Mouse (Mus musculus): Measurements from ENCODE around the gene Rad51b.

Rad51b gene

DNA sequence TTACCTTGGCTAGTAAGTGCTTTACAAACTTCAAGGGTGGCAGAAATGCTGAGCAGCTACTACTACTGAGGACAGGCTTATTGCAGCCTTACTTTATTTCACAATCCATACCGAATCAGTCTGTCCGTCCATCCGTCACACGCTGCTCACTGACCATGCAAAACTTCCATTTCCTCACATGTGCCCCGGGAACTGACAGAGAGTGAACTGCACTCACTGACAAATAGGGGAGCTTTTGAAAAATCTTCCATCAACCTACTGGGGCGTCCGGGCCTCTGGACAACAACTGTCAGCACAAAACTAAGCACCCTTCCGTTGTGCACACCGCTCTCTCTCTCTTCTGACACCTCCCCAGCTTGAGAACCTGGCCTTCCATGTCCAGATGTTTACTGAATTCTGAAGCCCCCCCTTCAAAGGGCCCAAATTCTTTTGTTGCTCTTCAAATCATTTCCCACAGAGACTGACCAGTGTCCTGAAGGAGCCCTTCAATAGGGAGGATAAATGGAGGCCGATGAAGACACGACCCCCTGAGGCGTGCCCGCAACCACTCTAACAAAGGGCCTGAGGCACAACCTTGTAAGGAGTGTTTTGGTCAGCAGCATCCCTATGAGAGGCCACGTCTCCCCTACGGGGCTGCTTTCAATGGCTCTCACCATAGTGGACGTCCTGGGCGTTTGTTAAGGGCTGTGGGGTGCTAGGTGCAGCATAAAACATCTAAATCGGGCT is 515.9 kb downstream of the Rad51b start:
- no peak for DNase-seq

DNA sequence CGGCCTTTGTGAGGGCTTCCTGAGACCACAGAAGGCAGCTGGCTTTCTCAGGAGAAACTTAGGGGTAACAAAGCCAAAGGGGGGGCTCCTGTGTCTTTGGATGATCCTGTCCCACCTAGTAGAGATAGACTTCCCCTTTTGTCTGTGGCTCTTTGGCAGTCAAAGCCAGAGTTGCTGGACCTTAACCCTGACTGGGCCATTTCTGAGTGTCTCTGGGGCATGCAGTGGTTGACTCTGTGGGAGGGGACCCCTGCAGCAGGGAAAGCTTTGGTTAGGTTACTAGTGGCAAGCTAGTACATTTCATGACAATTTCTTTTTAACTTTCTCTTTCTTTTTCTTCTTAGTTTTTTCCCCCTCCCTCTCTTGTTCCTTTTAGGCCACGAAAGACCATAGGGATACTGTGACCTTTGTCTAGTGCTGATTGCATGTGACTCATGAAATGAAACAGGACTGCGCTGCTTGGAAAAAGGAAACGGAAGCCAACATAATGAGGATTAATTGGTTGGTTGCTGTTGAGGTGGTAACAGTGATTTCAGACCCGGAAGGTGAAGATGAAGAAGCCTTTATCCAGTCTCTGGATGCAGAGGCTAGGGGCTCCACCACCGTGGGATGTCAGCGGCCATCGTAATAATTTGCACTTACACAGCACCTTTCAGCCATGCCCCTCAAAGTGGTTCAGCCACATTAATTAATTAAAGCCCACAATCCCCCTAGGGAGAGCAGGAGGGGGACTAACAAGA is 516.7 kb downstream of the Rad51b start:
- no peak for DNase-seq

DNA sequence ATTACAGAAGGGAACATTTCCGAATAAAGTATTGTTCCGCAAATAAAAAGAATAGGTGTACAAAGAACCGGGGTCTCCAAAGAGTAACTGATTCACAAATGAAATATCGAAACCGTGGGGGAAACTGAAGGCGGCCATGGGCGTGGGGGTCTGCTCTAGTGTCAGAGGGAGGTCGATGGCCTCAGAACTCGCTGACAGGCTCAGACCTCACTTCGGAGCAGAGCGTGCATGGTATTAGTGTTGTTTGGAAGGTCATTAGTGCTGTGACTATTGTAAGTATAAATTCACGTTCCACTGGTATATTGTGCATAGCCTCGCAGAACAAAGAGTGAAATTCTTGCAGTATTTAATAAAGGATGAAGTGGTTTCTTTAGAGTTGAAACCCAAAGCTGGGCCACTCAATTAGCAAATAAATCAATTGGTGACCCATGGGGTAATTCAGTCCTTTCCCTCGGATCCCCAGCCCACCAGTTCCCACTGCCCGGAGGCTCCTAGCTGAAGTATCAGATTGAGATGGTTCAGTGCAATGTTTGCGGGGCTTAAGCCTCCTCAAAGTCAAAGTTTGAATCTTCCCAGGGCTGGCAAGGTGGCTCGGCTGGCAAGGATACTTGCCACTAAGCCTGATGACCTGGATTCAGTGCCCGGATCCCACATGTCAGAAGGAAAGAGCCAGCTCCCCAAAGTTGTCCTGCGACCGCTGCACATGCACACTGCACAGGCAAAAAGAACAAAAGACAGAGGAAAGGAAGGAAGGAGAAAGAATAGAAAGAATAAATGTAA is 517.4 kb downstream of the Rad51b start:
- DNase-seq = no peak

DNA sequence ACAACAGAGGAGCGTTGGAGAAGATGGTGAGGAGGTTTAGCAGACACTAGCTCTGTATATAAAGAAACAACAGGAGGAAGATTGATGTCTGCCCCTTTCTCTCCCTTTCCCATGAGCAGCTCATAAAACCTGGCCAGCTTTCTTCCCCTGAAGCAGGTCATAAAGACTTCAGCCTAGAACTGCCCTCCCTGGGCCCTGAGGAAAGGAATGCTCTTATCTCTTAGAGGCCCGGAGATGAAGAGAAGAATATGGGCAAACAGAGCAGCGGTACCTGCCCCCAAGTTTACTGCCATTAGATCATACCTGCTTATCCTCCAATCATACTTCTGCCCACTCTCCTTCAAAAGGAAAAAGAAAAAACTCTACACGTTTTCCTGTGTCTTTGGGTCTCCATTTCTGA is 519.2 kb downstream of the Rad51b start:
- no peak for DNase-seq

DNA sequence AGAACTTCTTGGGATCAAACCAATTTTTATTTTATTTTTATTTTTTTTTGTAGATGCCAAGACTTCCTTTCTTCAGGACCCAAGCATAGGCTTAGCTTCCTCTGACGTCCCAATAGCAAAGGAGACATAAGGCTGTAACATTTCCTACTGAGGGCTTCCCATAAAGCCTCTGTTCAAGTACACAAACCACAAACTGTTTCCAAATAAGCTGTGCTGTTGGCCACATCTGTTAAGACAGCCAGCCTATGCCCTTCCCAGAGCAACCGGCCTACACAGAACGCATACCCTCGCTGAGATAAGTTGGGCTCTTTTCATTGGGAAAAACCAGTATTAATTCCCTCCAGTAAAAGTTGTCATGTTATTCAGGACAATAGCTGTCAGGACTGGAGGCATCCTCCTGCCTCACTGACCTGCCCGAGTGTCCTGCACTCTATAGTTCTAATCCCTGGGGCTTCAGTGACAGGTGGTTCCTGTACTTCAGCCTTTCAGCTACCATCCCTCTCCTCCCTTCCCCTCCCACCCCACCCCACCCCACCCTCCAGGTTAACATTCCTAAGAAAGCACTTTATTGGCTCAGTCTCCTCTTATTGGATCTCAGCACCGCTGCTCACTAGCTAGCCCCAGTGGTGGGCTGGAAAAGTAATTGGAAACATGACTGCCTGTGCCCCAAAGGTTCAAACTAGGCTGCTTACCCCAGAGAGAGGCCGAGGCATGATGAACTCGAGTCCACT is 523.3 kb downstream of the Rad51b start:
- no peak for DNase-seq

DNA sequence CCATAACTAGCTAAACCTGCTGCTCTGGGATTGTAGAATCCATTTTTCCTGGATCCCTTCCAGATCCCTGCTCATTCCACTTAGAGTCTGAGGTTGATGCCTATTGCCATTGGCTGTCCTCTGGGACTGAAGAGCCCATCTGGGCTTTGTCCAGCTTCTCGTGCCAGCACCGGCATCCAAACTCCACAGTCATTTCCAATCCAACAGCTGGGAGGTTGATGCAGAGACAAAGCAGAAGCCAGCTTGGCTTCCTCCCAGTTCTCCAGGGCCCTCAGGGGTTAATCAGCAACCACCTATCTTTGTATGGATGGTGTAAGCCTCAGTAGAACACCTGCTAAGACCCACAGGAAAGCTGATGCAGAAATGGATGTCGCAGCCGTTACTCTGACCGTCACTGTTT is 524.8 kb downstream of the Rad51b start:
- DNase-seq = no peak

DNA sequence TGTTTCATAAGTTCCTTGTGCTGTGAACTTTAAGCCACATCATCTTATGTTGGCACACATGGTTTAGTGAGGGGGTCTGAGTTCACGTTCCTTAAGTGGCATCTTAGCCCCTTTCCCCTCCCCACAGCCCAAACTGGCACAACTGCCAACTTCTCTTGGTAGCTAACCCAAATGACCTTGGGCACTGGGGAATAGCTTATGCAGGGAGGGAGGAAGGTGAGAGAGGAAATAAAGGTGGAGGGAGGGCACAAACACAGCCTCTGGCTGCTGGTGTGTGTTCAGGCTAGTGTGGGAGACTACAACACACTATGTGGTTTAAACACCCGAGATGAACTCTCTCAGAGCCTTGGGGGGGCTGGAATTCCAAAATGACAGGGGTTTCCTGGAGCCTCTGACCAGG is 525.3 kb downstream of the Rad51b start:
- no peak for DNase-seq

DNA sequence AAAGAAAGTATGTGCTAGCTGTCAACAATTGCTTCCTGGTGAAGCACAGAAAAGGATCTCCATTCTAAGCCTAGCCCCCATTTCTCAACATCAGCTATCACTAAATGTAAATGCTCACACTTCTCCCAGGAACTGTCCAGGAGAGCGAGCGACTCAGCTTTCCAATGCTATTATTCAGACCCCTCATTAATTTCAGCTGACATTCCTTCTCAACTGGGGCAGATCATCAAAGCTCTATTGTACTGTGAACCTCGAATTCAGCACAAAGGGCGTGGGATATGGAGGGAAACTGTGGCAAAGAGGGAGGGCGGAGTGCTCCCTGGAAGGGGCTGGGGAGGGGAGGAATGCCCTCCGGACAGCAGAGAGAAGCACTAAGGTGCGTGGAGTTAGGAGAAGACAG is 528.8 kb downstream of the Rad51b start:
- DNase-seq = no peak

DNA sequence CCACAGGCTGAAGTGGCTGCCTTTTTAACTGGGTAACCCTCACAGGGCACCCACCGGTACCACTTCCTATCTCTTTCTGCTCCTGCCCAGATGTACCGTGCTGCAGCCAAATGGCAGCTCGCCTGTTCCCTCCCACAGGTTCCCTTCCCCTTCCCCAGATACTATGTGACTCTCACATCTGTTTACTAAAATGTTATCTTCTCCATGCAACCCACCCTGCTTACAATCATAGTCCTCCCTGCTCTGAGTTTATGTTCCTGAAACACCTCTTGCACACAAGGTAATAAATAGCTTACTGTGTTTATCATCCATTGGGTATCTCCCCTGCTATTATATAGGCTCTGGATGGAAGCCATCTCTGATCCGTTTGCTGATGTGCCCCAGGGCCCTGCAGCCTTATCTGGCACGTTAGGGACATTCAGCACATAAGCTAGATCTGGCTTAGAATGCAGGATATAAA is 530.2 kb downstream of the Rad51b start:
- no peak for DNase-seq

DNA sequence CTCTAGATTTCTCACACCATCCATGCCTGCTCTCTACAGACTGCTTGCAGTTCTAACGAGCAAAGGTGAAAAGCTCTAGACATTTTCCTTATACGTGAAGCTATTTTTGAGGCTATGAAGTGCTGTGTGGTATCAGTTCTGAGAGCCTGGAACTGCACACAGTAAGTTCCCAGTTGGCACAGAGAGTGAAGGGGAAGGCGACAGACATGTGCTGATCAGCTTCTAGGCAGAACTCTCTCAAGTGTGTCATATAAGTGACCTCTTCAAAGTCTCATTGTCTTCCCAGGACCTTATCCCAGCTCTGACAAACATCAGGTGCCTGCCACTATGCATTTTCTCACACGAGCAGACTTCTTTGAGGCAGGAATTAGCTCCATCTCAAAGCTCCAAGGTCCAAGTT is 530.7 kb downstream of the Rad51b start:
- no peak for DNase-seq

DNA sequence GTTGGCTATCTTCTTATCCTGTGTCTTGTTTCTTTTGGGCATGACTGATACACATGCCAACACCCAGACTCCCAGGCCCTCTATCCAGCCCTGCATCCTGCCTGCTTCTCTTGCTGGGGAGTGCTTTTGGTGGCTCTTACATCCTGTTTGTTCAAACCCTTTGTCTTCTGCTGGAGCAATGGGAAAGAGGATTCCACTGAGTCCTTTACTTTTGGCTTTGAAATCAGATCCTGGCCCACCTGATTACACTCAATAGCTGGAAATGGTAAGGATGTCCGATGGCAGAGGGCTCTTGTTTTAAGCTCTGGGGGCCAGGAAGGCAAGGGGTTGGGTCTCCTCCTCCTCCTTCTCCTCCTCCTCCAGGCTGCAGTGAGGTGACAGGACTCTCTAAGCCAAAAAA is 533.6 kb downstream of the Rad51b start:
- peak in 1 of 2 experiments; percentile 51 for DNase-seq

DNA sequence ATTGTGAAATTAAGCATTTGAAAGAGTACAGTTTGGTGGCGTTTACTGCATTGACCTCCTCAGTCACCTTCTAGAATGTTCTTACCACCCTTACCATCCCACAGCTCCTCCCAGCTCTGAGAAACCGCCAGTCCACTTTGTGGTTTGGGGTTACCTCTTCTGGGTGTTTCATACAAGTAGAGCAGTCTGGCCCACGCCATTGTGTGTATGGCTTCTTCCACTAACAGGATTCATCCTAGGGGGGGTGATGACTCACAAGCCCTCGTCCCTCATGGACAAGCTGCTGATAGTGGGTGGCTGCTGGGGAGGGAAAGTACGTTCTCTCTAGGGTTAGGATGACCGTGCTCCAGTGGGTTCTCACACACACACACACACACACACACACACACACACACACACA is 535.5 kb downstream of the Rad51b start:
- no peak for DNase-seq

DNA sequence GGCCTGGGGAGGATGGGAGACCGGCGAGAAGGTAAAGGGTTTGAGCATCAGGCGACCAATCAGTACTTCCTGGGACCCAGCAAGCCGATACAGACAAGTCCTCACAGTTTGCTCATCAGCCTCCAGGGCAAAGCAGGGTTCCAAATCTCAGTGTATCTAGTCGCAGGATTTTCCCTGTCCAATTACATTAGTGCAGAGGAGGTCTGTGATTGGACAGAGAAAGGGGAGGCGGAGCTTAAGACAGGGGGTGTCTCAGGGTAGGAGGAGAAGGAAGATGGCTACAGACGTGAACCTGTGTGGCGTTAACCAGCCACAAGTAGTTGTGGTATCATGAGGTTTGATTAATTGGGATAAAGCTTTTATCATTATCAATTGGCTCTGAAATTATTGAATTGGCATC is 538.4 kb downstream of the Rad51b start:
- DNase-seq = no peak

DNA sequence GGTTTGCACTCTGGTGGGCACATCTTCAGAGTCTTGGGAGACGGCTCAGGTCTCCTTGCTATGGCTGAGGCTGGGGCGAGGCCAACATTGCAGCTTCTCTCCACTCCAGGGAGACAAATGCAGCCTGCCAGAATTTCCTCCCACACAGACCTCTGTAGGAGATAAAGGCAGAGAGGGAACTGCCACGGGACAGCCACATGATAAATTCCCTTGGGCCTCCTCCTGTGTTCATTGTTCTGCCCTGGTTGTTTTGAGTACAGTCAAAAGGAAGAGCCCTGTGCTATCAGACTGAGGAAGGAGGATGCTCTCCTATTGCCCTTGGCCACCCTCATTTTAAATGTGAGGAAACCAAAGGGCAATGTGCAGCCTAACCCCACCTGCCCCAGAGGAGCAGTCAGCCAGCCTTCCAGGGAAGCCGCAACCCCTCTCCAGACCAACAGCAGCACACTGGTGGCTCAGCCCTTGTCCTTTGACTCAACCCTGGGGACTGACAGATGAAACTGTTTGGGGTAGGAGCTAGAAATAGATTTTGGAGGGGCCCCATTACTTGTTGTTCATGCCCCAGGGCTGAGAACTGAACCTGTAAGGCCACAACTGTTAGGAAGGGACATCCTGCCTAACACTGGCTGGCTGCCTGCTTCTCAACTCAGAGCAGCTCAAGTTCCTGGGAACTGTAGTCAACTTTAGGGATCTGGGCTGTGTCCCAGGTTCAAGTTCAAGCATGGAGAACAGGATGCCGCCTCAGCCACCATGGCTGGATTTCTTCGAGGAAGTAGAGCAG is 541.3 kb downstream of the Rad51b start:
- peak; percentile 55 to 73 for DNase-seq

DNA sequence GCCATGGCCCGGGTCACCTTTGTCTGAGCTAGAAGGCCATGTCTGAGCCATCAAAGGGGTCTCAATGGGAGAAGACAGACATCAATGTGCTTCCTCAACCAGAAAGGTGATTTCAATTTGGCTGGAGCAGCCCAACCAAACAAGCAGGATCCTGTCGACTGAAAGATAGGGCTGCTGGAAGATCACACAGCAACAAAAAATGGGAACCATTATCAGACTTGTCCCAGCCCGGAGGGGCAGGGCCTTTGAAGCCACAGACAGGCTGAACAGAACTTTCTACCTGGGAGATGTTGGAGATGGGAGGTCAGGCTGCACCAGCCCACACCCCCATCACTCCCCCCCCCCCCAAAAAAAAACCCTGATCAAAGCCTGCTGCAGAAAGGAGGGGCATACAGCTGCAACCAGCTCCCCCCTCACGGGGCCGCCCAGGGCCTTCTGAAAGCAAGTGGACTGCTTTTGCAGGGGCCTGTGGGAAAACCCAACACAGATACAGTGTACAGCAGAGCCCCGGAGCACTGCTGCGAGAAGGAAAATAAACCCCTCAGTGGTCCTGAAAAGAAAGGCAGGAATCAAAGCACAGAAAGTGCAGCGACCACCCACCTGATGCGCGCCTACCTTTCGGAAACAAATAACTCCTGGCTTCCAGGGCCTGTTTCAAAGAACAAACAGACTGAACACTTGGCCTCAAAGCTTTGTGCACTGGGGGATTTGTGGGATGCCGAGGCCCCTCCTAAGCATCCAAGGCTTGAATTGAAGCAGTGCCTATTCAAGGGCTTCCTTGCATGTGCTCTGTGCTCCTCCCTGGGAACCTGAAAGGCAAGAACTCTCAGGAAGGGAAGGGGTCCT is 542.2 kb downstream of the Rad51b start:
- DNase-seq = no peak

DNA sequence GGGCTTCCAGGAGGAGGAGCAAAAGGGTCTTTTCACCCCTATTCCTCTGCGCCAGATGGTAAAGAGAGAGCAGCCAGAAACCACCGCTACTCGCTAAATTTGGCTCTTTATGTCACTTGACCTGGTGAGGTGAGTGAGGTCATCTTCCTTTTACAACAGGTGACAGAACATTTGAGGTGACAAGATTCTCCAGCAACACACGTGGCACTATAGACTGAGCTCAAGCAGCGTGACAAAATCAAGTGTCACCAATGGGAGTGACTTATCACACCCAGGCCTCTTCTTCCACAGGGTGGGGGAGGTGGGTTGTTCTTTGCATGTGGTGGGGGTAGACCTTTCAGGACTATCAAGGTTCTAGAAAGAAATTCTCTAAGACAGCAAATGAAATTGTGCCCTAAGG is 543.4 kb downstream of the Rad51b start:
- no peak for DNase-seq

DNA sequence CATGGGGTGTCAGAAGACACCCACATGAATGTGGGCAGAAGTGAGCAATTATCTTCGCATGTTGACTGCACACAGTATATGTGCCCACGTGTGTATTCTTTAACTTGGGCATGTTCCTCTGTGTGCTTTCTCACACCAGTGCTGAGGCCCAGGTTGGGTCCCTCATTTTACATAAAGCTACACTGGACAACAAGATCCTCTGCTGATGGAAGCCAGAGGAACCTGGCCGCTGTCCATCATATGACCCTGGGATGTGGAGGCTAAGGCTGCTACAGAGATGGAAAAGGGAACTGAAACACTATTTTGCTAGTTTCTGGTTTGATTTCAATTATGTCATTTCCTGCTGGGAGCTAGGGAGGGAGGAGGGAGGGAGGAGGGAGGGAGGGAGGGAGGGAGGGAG is 544.2 kb downstream of the Rad51b start:
- peak in 1 of 2 experiments; percentile 37 for DNase-seq

DNA sequence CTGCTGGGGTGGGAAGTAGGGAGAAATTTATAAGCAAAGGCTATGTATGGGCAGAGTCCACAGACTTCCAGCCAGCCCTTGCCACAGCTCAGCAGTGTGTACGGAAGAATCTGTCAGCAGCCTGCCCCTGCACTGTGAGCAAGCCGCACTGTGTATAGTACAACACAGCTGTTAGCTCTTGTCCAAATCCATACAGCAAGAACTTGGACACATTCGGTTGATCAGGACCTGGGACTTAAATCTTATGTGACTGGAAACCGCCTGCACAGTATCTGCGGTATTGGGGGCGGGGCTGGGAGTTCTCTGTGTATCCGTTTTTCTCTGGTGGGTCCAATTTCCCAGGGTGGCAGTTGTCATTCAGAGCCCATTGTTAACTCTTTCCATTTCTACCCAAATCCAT is 545.2 kb downstream of the Rad51b start:
- no peak for DNase-seq

DNA sequence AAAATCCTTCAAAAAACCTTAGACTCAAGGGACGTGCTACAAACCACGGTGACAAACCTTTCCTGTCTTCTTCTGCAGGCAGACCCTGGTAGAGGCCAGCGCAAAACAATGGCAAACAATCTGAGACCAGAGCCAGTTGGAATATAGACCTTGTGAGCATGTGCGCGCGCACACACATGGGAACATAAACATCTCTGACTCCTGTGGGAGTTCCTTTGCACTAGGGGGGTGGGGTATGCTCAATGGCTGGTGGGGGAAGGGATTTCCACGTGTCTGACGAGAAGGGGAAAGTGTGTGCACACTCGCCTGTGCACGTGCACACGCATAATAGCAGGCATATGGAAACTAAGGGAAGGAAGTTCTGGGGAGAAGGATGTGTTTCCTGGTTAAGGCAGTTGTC is 545.9 kb downstream of the Rad51b start:
- no peak for DNase-seq

DNA sequence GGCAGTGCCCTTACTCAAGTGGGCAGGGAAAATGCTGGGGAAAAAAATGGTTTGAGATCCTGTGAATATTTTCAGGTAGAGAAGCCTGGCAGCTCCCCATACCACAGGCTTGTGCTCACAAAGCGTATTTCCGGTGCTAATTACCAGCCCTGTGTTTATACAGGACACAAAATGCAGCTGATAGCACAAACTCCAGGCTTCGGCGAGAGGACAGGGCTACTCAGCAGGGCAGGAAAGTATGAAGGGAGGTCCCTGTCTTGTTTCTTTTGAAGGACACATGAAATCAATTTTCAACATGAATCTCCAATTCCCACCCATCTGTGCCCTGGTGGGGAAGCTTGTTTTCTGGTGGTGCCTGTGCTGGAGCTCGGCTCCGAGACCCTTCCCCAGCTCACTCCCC is 546.4 kb downstream of the Rad51b start:
- no peak for DNase-seq
